Mouse (Mus musculus): Measurements from ENCODE around the gene Zfp318.
A peak's percentile ranks its signal among the peaks of the same experiment; 100 is the strongest.

The Zfp318 gene

GRCm38 (mm10) chr17:46446264-46446663 is 62.7 kb downstream of the Zfp318 start:
- no peak for DNase-seq (ENCODE audit: low spot score in 2 of 2)

- DNase-seq (ENCODE audit: low spot score in 2 of 2) = no peak
Measured at GRCm38 (mm10) chr17:46452683-46453082, 69.2 kb downstream of the Zfp318 start.

- DNase-seq (ENCODE audit: low spot score in 2 of 2) = no peak
Measured at GRCm38 (mm10) chr17:46453302-46453948, 69.9 kb downstream of the Zfp318 start.

- no peak for DNase-seq (ENCODE audit: low spot score in 2 of 2)
Measured at GRCm38 (mm10) chr17:46453970-46454411, 70.5 kb downstream of the Zfp318 start.

GRCm38 (mm10) chr17:46454539-46454938 is 71.0 kb downstream of the Zfp318 start:
- no peak for DNase-seq (ENCODE audit: low spot score in 2 of 2)

- peak in 1 of 2 experiments; percentile 8 for DNase-seq (ENCODE audit: low spot score in 2 of 2)
Measured at GRCm38 (mm10) chr17:46455110-46455691, 71.7 kb downstream of the Zfp318 start.

GRCm38 (mm10) chr17:46457791-46458190 is 74.3 kb downstream of the Zfp318 start:
- DNase-seq (ENCODE audit: low spot score in 2 of 2) = peak; percentile 21 to 39

- no peak for DNase-seq (ENCODE audit: low spot score in 2 of 2)
Measured at GRCm38 (mm10) chr17:46458439-46458838, 74.9 kb downstream of the Zfp318 start.

GRCm38 (mm10) chr17:46460673-46461072 is 77.1 kb downstream of the Zfp318 start:
- no peak for DNase-seq (ENCODE audit: low spot score in 2 of 2)

GRCm38 (mm10) chr17:46461347-46461746 is 77.8 kb downstream of the Zfp318 start:
- DNase-seq (ENCODE audit: low spot score in 2 of 2) = no peak

- DNase-seq (ENCODE audit: low spot score in 2 of 2) = no peak
Measured at GRCm38 (mm10) chr17:46462226-46462625, 78.7 kb downstream of the Zfp318 start.

GRCm38 (mm10) chr17:46467830-46468229 is 84.3 kb downstream of the Zfp318 start:
- DNase-seq (ENCODE audit: low spot score in 2 of 2) = no peak

All from natural killer cell, adult 2 months (primary cell).